Mouse (Mus musculus) liver, embryonic 11.5 days (tissue): ENCODE data around the gene Mgmt. TPM values are rescaled to one million over a fixed set of nuclear protein-coding genes. Genes with fewer than 3 reads are reported as not detected.

ENCODE experiments used
- ATAC-seq: fragments of 200-750 bp; cut with Nextera tagmentation; replicated peaks from 2 replicates; pipeline ENCODE4 v1.8.0; 2017; ENCODE audit warnings: moderate number of reproducible peaks, mild to moderate bottlenecking, moderate TSS enrichment, moderate library complexity; ENCODE audit not compliant: low FRiP score
- DNase-seq: peaks from one replicate; pipeline ENCODE4 v3.0.0-alpha.2; 2017; ENCODE audit warnings: low spot score
- H3K27ac ChIP-seq: fragments of 300-500 bp; sonication (generic); 2 replicates; pipeline ENCODE4 v1.5.1; 2014; ENCODE audit warnings: mild to moderate bottlenecking, low read depth, low read length, control low read depth
- H3K27me3 ChIP-seq: fragments of 300-500 bp; sonication (generic); replicated peaks from 2 replicates; pipeline ENCODE4 v1.6.1; 2014; ENCODE audit warnings: low read length, mixed read lengths; ENCODE audit not compliant: control insufficient read depth, insufficient read depth
- H3K36me3 ChIP-seq: fragments of 300-500 bp; sonication (generic); 2 replicates; pipeline ENCODE4 v1.6.1; 2014; ENCODE audit warnings: mild to moderate bottlenecking, low read length, moderate library complexity, mixed read lengths; ENCODE audit not compliant: control insufficient read depth, insufficient read depth
- H3K4me1 ChIP-seq: fragments of 300-500 bp; sonication (generic); replicated peaks from 2 replicates; pipeline ENCODE4 v1.6.1; 2014; ENCODE audit warnings: low read length, mixed read lengths; ENCODE audit not compliant: control insufficient read depth, insufficient read depth
- H3K4me2 ChIP-seq: fragments of 300-500 bp; sonication (generic); 2 replicates; pipeline ENCODE4 v1.6.1; 2014; ENCODE audit warnings: mild to moderate bottlenecking, control low read depth, moderate library complexity
- H3K4me3 ChIP-seq: fragments of 300-500 bp; sonication (generic); 2 replicates; pipeline ENCODE4 v1.5.1; 2014; ENCODE audit warnings: low read depth, low read length, control low read depth
- H3K9ac ChIP-seq: fragments of 300-500 bp; sonication (generic); 2 replicates; pipeline ENCODE4 v1.6.1; 2014; ENCODE audit warnings: low read depth, low read length, control low read depth
- H3K9me3 ChIP-seq: fragments of 300-500 bp; sonication (generic); 2 replicates; pipeline ENCODE4 v1.6.1; 2016; ENCODE audit warnings: low read length, inconsistent platforms, mixed read lengths; ENCODE audit not compliant: control insufficient read depth
- WGBS: fragments of 180-500 bp; shearing (Covaris S2); extraction: QIAGEN DNeasy Blood & Tissue Kit; methylation state at CpG from one replicate; pipeline ENCODE4 v1.1.7; 2014; 5-methylcytosine and 5-hydroxymethylcytosine counted together
- polyA plus RNA-seq: library from polyadenylated mRNA; unstranded; fragments of >200 nt; fragmentation: Nextera tagmentation; extraction: Ambion mirVana; gene quantifications from 2 replicates; pipeline ENCODE4 v1.2.1, GENCODE M21; 2014

Gene Mgmt
- polyA plus RNA-seq, 1 experiment from 2014 or later = 6.5 TPM

DNA sequence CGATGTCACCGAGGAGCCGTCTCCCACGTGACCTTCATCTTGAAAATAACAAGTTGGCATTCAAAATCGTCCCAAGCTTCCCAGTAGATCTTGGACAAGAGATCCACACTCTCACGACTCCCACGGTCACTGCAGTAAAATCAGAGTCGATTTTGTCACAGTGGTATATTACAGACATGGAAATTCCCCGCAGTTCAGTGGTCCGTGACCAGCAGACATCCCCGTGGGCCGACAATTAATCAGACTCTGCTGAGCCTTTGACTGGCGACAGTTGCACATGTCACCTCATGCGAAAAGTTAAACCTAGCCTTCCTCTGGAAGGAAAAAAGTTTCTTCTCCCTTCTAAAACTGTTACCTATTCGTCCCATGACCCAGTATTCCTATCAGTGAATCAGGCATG lies 106.8 kb downstream of the Mgmt start:
- DNase-seq = no peak
- Histone ChIP-seq H3K4me2 (no peak overlapping the region), H3K36me3 (no peaks in the 10 kb centered on the region), H3K9me3 (no peaks in the 10 kb centered on the region), H3K4me1 (no peaks in the 10 kb centered on the region), H3K27ac (no peak overlapping the region), H3K4me3 (no peak overlapping the region), H3K27me3 (no peaks in the 10 kb centered on the region), H3K9ac (no peak overlapping the region)
- no peak for ATAC-seq
- 83% methylated on average over 15 of the region's 15 CpGs for WGBS

DNA sequence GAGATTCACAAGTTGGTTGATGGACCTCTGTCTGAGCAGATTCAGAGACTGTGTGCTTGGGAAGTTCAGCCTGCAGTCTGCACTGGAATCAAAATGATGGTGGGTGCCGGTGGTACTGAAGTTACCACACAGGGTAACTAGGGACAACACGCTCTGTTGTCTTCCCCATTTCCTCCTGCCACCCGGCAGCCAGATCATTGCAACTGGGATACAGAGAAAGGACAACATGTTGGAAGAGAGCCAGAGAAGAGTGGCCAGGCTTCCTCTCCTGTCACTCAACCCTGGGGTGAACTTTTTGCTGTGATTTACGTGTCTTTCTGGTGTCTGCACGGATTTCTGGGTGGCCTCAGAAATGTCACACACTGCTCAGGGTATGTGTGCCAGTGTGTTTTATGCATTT lies 107.4 kb downstream of the Mgmt start:
- 64% methylated on average over 5 of the region's 5 CpGs for WGBS
- Histone ChIP-seq H3K27ac (no peak overlapping the region), H3K9me3 (no peaks in the 10 kb centered on the region), H3K4me1 (no peaks in the 10 kb centered on the region), H3K27me3 (no peaks in the 10 kb centered on the region), H3K4me2 (no peak overlapping the region), H3K36me3 (no peaks in the 10 kb centered on the region), H3K9ac (no peak overlapping the region), H3K4me3 (no peak overlapping the region)
- ATAC-seq (no peak), DNase-seq (no peak)

DNA sequence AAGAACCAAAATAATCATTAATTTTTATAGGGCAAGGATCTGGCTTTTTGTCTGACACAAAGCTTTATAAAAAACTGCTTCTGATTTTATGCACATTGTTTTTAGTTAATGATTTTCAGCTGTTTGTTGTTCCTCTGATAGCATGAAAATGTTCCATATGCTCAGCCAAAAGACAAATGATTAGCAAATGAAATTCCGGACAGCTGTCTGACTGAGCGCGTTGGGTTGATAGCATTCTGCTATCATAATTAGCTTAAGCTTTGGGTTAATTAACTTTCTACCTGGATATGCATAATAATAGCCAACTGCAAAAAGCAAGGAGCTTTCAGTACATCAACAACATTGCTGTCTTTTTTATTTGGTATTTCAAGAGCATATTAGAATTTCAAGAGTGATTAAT lies 108.0 kb downstream of the Mgmt start:
- DNase-seq (no peak), ATAC-seq (no peak)
- 82% methylated on average over 3 of the region's 3 CpGs for WGBS

DNA sequence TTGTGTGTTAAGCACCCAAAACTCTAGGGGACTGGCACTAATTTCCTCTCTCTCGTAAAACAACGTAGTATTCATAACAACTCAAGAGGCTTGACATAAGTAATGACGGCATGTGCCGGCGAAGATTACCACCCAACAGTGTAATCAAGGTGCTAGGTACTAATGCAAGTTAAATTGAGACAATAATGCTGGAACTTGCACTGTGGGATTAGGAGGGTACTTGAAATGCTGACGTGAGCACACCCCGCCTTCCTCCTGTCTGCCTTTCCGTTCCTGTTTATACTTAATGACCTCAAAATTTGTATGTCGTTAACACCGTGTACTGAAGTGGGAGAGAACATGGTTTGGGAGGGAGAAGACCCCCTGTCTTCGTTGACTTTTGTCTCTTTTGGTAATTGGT lies 110.9 kb downstream of the Mgmt start:
- DNase-seq (no peak), ATAC-seq (no peak)
- 62% methylated on average over 11 of the region's 11 CpGs for WGBS
- Histone ChIP-seq H3K4me3 (no peak overlapping the region), H3K9me3 (no peaks in the 10 kb centered on the region), H3K4me1 (no peaks in the 10 kb centered on the region), H3K36me3 (no peaks in the 10 kb centered on the region), H3K4me2 (no peak overlapping the region), H3K27me3 (no peaks in the 10 kb centered on the region), H3K27ac (no peak overlapping the region), H3K9ac (no peak overlapping the region)

More for the DNA sequence above, 108.0 kb downstream of the Mgmt start:
- H3K9ac ChIP-seq = no peak overlapping the region
- H3K9me3 ChIP-seq = no peaks in the 10 kb centered on the region
- no peak overlapping the region for H3K4me2 ChIP-seq
- no peak overlapping the region for H3K27ac ChIP-seq
- H3K36me3 ChIP-seq = no peaks in the 10 kb centered on the region
- no peaks in the 10 kb centered on the region for H3K4me1 ChIP-seq
- H3K27me3 ChIP-seq = no peaks in the 10 kb centered on the region
- no peak overlapping the region for H3K4me3 ChIP-seq

DNA sequence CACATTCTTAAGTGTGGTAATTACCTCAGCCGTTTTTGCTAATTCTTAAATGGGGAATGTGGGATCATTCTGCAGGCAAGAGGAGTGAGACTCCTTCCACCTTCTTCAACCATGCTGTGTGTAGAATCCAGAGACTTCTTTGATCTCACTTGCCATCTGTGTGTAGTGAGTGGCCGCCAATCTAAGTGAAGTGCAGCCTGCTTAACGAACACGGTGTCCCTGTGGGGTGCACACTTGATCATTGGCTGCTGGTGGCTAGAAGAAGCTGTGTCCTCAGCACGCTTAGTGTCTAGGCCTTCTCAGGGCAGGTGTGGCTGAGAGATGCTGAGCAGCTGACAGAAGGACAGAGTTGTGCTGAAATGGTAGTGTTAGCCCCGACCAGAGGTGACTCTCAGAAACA lies 113.9 kb downstream of the Mgmt start:
- H3K4me3 ChIP-seq = no peak overlapping the region
- H3K36me3 ChIP-seq = no peaks in the 10 kb centered on the region
- H3K27me3 ChIP-seq = no peaks in the 10 kb centered on the region
- H3K9ac ChIP-seq = no peak overlapping the region
- WGBS = 76% methylated on average over 6 of the region's 6 CpGs
- no peaks in the 10 kb centered on the region for H3K4me1 ChIP-seq
- H3K27ac ChIP-seq = no peak overlapping the region
- ATAC-seq = no peak
- H3K9me3 ChIP-seq = no peaks in the 10 kb centered on the region
- no peak overlapping the region for H3K4me2 ChIP-seq
- DNase-seq = no peak

DNA sequence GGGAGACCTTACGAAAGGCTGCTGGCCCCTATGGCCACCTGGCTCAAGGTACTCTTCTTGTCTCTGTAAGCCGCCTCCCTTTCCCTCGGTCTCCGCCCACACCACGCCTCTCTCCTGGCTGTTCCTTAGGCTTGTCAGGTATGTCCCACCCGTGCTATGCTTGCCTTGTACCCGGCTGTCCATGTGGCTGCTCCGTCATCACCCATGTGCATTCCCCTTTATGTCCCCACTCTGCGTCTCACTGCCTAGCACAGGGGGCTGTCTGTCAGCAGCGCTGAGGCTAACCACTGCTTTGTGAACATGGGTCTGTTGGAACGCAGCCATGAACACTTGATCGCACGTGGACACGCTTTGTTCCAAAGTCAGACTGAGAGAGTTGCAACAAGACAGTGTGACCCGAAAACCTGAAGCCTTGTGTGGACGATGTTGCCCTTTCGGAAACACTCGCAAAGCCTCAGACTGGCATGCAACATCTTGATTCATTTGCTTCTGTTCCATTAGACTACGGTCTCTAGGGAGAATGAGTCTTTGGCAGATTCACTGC lies 115.4 kb downstream of the Mgmt start:
- ATAC-seq = no peak
- DNase-seq = no peak
- 85% methylated on average over 19 of the region's 19 CpGs for WGBS
- Histone ChIP-seq H3K27ac (no peak overlapping the region), H3K4me2 (no peak overlapping the region), H3K4me1 (no peaks in the 10 kb centered on the region), H3K27me3 (no peaks in the 10 kb centered on the region), H3K4me3 (no peak overlapping the region), H3K9ac (no peak overlapping the region), H3K9me3 (no peaks in the 10 kb centered on the region), H3K36me3 (no peaks in the 10 kb centered on the region)

DNA sequence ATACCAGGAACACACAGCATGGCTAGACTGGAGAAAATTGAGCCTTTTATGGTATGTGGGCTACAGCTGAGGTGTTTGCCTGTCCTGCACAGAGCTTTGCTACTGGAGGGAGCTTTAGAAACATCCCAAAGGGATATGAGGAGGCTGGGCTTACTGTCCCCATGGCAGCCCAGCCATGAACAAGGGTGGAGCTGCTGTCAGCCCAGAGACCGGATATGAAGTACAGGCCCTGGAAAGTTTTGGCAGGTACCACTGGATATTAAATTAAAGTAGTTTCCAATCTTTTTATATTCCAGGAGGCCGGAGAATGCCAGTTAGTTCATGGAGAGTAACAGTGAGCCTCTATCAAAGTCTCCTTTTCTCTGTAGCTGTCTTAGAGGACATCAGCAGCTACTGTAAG lies 116.0 kb downstream of the Mgmt start:
- H3K27me3 ChIP-seq = no peaks in the 10 kb centered on the region
- H3K4me2 ChIP-seq = no peak overlapping the region
- DNase-seq = no peak
- no peaks in the 10 kb centered on the region for H3K36me3 ChIP-seq
- H3K9me3 ChIP-seq = no peaks in the 10 kb centered on the region
- no peak for ATAC-seq
- 86% methylated on average over 2 of the region's 2 CpGs for WGBS
- no peak overlapping the region for H3K4me3 ChIP-seq
- H3K9ac ChIP-seq = no peak overlapping the region
- H3K4me1 ChIP-seq = no peaks in the 10 kb centered on the region
- H3K27ac ChIP-seq = no peak overlapping the region

DNA sequence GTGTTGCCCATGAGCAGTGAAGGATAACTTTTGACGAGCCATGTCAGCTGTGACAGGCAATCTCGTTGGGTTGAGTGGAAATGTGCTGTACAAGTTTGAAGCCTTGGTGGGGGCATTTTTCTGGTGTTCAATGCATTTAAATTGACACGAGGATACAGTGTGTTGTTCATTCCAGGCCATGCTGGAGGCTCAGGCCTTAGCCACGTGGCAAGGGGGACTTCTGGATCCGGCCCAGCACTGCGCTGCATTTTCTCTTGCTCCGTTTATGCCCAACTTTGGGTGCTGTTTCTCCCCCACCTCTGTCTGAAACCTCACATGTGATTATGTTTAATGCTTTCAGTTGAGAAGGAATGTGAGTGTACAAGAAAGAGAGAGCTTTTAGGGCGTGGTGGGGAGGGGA lies 118.3 kb downstream of the Mgmt start:
- no peak overlapping the region for H3K4me2 ChIP-seq
- H3K36me3 ChIP-seq = no peaks in the 10 kb centered on the region
- 77% methylated on average over 8 of the region's 8 CpGs for WGBS
- DNase-seq (no peak), ATAC-seq (no peak)
- H3K27ac ChIP-seq = no peak overlapping the region
- H3K4me3 ChIP-seq = no peak overlapping the region
- H3K9ac ChIP-seq = no peak overlapping the region
- H3K4me1 ChIP-seq = no peaks in the 10 kb centered on the region
- no peaks in the 10 kb centered on the region for H3K27me3 ChIP-seq
- H3K9me3 ChIP-seq = no peaks in the 10 kb centered on the region

DNA sequence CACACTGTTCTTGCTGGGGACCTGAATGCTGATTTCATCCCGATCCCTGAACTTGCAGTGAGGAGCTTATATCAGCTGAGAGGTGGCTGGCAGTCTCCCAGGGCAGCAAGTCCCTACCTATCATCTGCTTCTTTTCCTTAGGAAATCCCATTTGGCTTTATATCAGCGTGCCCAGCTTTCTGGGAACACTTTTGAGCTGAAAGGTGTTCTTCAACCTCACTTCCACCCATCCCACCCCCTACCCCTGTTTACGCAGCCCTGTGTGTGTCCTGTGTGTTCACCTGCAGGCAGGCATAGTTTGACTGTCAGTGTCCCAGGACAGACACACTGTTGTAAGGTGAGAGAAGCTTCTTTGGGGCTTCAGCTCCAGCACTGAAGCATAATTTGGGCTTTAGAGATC lies 119.0 kb downstream of the Mgmt start:
- no peaks in the 10 kb centered on the region for H3K9me3 ChIP-seq
- no peaks in the 10 kb centered on the region for H3K4me1 ChIP-seq
- no peaks in the 10 kb centered on the region for H3K27me3 ChIP-seq
- no peak overlapping the region for H3K4me2 ChIP-seq
- H3K27ac ChIP-seq = no peak overlapping the region
- DNase-seq (no peak), ATAC-seq (no peak)
- no peaks in the 10 kb centered on the region for H3K36me3 ChIP-seq
- no peak overlapping the region for H3K4me3 ChIP-seq
- 58% methylated on average over 3 of the region's 3 CpGs for WGBS
- no peak overlapping the region for H3K9ac ChIP-seq
